Mouse (Mus musculus) midbrain, postnatal 0 days (tissue): ENCODE measurements around the gene Cmah. TPM values are rescaled to one million over a fixed set of nuclear protein-coding genes. Genes with fewer than 3 reads are reported as not detected.

Experiments
- ATAC-seq: fragments of 200-750 bp; cut with Nextera tagmentation; 2 replicates; pipeline ENCODE4 v1.8.0; 2017; ENCODE audit warnings: moderate number of reproducible peaks, mild to moderate bottlenecking, moderate TSS enrichment, moderate library complexity; ENCODE audit not compliant: low FRiP score
- DNase-seq: peaks from one replicate; pipeline ENCODE4 v3.0.0-alpha.2; 2015; ENCODE audit warnings: low spot score
- H3K27ac ChIP-seq: fragments of 300-500 bp; sonication (generic); 2 replicates; pipeline ENCODE4 v1.5.1; 2014; ENCODE audit warnings: low read depth, mild to moderate bottlenecking, low read length, mixed read lengths
- H3K27me3 ChIP-seq: fragments of 300-500 bp; sonication (generic); 2 replicates; pipeline ENCODE4 v1.6.1; 2014; ENCODE audit warnings: low read length, control low read depth, mixed read lengths; ENCODE audit not compliant: insufficient read depth
- H3K36me3 ChIP-seq: fragments of 300-500 bp; sonication (generic); 2 replicates; pipeline ENCODE4 v1.6.1; 2014; ENCODE audit warnings: low read length, control low read depth, mixed read lengths; ENCODE audit not compliant: insufficient read depth
- H3K4me1 ChIP-seq: fragments of 300-500 bp; sonication (generic); 2 replicates; pipeline ENCODE4 v1.6.1; 2014; ENCODE audit warnings: mild to moderate bottlenecking, control low read depth, antibody characterized with exemption, low read length, mixed read lengths; ENCODE audit not compliant: insufficient read depth
- H3K4me2 ChIP-seq: fragments of 300-500 bp; sonication (generic); 2 replicates; pipeline ENCODE4 v1.6.1; 2014; ENCODE audit warnings: low read depth, mild to moderate bottlenecking, low read length, mixed read lengths; ENCODE audit not compliant: poor library complexity, severe bottlenecking
- H3K4me3 ChIP-seq: fragments of 300-500 bp; sonication (generic); 2 replicates; pipeline ENCODE4 v1.5.1; 2014; ENCODE audit warnings: low read depth, mild to moderate bottlenecking, low read length, moderate library complexity
- H3K9ac ChIP-seq: fragments of 300-500 bp; sonication (generic); replicated peaks from 2 replicates; pipeline ENCODE4 v1.6.1; 2014; ENCODE audit warnings: mild to moderate bottlenecking, low read length, moderate library complexity, mixed read lengths; ENCODE audit not compliant: poor library complexity, severe bottlenecking
- H3K9me3 ChIP-seq: fragments of 300-500 bp; sonication (generic); 2 replicates; pipeline ENCODE4 v1.6.1; 2016; ENCODE audit warnings: low read length, control low read depth
- CTCF ChIP-seq: IDR thresholded peaks from 2 replicates; pipeline ENCODE4 v1.5.1; 2016; ENCODE audit warnings: antibody characterized with exemption, mild to moderate bottlenecking
- WGBS: fragments of 180-500 bp; shearing (Covaris S2); extraction: QIAGEN DNeasy Blood & Tissue Kit; methylation state at CpG from one replicate; pipeline ENCODE4 v1.1.7; 2014; 5-methylcytosine and 5-hydroxymethylcytosine counted together
- polyA plus RNA-seq: library from polyadenylated mRNA; unstranded; fragments of >200 nt; fragmentation: Nextera tagmentation; extraction: Ambion mirVana; gene quantifications from 2 replicates; pipeline ENCODE4 v1.2.1, GENCODE M21; 2015
- total RNA-seq: library from RNA; depleted of rRNA; stranded (reverse); fragments of >200 nt; gene quantifications from 2 replicates; pipeline ENCODE4 v1.2.3, GENCODE M21; 2014

Cmah gene
- total and polyA plus RNA-seq, 2 experiments from 2014 or later: 0.05 to 0.14 TPM

DNA sequence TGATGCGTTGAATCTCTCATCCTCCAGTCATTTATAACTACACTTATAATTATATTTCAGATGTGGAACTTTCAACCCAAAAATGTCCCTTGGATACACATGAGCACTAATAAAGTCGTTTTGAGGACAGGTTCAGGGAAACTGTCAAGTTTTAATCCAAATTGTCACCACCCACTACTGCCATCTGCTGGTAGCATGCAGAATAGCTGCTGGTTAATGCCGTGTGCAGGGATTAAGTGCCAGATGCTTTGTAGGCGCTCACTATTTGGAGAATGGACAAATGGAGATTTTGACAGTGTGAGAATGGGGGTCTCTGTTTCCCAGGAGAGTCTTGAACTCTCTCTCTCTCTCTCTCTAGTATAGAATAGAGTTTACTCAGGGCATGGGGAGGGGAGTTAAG, 30.0 kb upstream of the Cmah start:
- Histone ChIP-seq H3K27me3 (no peaks in the 10 kb centered on the region), H3K9ac (no peak overlapping the region), H3K4me1 (no peaks in the 10 kb centered on the region), H3K9me3 (no peaks in the 10 kb centered on the region), H3K36me3 (no peaks in the 10 kb centered on the region), H3K27ac (no peak overlapping the region), H3K4me2 (no peak overlapping the region), H3K4me3 (no peak overlapping the region)
- ATAC-seq (no peak), DNase-seq (peak; percentile 70)
- 11% methylated on average over 4 of the region's 4 CpGs for WGBS
- peak; percentile 96 for TF ChIP-seq CTCF

DNA sequence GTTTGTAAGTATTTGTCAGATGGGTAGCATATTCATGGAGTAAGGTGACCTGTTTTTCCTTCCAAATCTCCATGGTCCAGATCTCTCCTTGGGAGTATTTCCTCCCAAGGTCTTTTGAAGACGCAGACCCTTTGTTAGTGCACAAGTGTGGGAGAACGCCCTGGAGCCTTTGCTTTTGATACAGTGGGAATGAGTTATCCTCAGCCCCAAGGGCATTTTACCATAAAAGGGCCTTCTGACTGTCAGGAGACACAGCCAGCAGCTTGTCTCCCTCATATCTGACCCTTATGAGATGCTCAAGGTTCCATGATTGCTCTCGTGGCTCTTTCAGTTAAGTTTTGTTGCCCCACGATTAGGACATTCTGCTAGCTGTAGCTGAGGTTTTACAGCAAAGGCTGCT, 21.7 kb upstream of the Cmah start:
- 64% methylated on average over 4 of the region's 4 CpGs for WGBS
- no peak for ATAC-seq

DNA sequence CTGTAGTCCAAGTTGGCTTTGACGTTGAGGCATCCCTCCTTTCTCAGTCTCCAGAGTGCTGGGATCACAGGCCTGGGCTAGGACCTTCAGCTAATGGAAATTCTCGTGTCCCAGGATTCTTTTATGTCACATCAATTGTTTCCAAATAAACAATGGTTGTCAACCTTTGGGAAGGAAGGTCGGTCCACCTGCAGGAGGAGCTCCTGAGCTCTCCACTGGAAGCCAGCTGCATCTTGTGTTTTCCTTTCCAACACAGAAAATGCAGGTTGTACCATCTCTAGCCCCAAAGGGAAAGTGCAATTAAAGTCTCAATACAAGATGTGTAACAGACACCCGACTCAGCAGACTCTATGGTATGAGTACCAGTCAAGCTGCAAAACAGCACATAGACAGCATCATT, 21.0 kb upstream of the Cmah start:
- Histone ChIP-seq H3K27ac (no peak overlapping the region), H3K4me2 (no peak overlapping the region), H3K4me1 (no peaks in the 10 kb centered on the region), H3K27me3 (no peaks in the 10 kb centered on the region), H3K9me3 (no peaks in the 10 kb centered on the region), H3K36me3 (no peaks in the 10 kb centered on the region), H3K4me3 (no peak overlapping the region), H3K9ac (no peak overlapping the region)
- 53% methylated on average over 4 of the region's 4 CpGs for WGBS
- TF ChIP-seq CTCF: peak; percentile 26; the same call in 1 of the 2 replicates
- no peak for DNase-seq
- no peak for ATAC-seq

More for the DNA sequence above, 21.7 kb upstream of the Cmah start:
- no peak for DNase-seq
- H3K4me3 ChIP-seq: no peak overlapping the region
- no peak for TF ChIP-seq CTCF
- H3K4me2 ChIP-seq: no peak overlapping the region
- no peak overlapping the region for H3K27ac ChIP-seq
- H3K4me1 ChIP-seq: no peaks in the 10 kb centered on the region
- no peaks in the 10 kb centered on the region for H3K9me3 ChIP-seq
- H3K9ac ChIP-seq: no peak overlapping the region
- no peaks in the 10 kb centered on the region for H3K27me3 ChIP-seq
- no peaks in the 10 kb centered on the region for H3K36me3 ChIP-seq

DNA sequence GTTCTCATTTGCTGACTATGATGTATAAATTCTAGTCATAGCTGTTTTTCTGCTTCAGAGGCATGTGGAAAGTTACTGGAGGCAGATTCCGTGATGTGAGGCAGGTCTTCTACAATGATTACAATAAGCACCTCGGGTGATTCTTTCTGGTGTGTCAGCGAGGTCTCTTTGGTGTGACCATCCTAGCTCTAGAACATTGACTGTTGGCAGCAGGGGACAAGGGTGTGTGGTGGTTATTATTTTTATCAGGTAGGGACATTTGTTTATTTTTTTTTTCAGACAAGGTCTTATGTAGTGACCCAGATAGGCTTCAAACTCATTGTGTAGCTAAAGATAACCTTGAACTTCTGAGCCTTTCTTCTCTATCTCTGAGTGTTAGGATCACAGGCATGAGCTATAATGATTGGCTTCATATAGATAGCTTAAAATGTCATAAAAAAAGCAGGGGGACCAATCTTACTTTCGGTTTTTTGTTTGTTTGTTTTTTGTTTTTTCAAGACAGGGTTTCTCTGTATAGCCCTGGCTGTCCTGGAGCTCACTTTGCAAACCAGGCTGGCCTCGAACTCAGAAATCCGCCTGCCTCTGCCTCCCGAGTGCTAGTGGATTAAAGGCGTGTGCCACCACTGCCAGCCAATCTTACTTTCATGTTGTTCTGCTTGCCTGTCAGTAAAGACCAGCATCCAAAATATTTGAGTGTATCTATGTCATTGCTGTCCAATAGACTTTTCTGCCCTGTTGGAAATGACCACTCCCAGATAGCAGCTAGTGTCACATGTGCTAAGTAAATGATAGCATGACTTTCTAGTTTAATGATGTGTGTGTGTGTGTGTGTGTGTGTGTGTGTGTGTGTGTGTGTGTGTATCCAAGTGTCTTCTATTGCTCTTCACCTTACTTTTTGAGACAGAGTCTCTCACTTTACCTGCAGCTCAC, 15.9 kb upstream of the Cmah start:
- 91% methylated on average over 8 of the region's 8 CpGs for WGBS
- DNase-seq (no peak), ATAC-seq (no peak)
- Histone ChIP-seq H3K27me3 (no peaks in the 10 kb centered on the region), H3K4me2 (no peak overlapping the region), H3K36me3 (no peaks in the 10 kb centered on the region), H3K4me3 (no peak overlapping the region), H3K9me3 (no peaks in the 10 kb centered on the region), H3K4me1 (no peaks in the 10 kb centered on the region), H3K27ac (no peak overlapping the region), H3K9ac (no peak overlapping the region)
- no peak for TF ChIP-seq CTCF

DNA sequence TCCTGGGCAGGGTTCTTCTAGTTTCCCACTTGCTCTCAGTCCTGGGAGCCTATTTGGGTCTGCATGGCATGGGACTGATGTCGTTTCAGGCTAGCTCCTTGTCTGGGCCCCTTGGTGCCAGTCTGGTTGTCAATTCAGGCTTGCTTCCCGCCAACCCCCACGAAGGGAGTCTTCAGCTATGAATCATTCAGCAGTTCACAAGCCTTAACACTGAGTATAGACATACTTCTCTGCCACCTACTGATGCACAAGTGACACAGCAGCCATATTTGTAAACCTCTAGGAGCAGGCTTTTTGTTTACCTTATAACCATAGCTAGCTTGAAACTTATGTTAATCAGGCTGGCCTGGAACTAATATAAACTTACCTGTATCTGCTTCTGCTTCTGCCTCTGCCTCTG, 10.6 kb upstream of the Cmah start:
- Histone ChIP-seq H3K9me3 (no peaks in the 10 kb centered on the region), H3K36me3 (no peaks in the 10 kb centered on the region), H3K4me2 (no peak overlapping the region), H3K27me3 (no peaks in the 10 kb centered on the region), H3K27ac (no peak overlapping the region), H3K9ac (no peak overlapping the region), H3K4me1 (no peaks in the 10 kb centered on the region), H3K4me3 (no peak overlapping the region)
- TF ChIP-seq CTCF: peak; percentile 64
- peak; percentile 31 for DNase-seq
- WGBS: 51% methylated on average over 3 of the region's 3 CpGs
- ATAC-seq: 0 out of 2 replicates have a peak, but pooled peaks have one; percentile 52

DNA sequence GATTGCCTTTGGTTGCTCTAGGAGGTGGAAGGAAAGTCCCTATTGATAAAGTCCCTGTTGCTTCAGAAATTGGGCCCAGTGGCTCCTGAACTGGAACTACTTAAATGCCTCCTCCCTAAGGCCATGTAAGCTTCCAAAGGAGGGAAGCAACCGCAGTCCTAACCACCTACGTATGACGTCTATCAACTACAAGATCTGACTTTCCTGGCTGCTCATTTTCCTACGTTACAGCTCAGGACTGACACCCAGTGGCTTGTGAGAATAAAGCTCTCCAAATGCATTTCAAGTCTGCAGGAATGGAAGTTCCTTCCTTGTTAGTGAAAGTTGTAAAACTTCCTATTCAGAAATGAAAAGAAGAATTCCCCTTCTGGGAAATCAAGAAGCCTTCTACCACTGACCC, 8.6 kb upstream of the Cmah start:
- no peak overlapping the region for H3K9ac ChIP-seq
- H3K4me1 ChIP-seq: no peaks in the 10 kb centered on the region
- no peaks in the 10 kb centered on the region for H3K9me3 ChIP-seq
- H3K4me2 ChIP-seq: no peak overlapping the region
- no peaks in the 10 kb centered on the region for H3K36me3 ChIP-seq
- WGBS: 15% methylated on average over 4 of the region's 4 CpGs
- no peak overlapping the region for H3K4me3 ChIP-seq
- H3K27me3 ChIP-seq: no peaks in the 10 kb centered on the region
- TF ChIP-seq CTCF: peak; percentile 89
- ATAC-seq: no peak
- peak; percentile 72 for DNase-seq
- no peak overlapping the region for H3K27ac ChIP-seq
